Mouse (Mus musculus) frontal cortex, postnatal 14 days (tissue): ENCODE measurements at regions not wholly inside any gene's neighbourhood (a gene's known extent, or its start where the extent isn't known, plus 50 kb on each side); places are given as distances from the start of the nearest gene placed in this dataset.
"Not testable (repeated sequence)": the region's sequence is repeated elsewhere in the genome, so short reads cannot be mapped to it uniquely, and the experiment has no call there.

ENCODE experiments used
- DNase-seq, 2 experiments: peaks; one replicate each; pipeline ENCODE4 v3.0.0; 2022; ENCODE audit warnings: low spot score in 2 of 2

DNA sequence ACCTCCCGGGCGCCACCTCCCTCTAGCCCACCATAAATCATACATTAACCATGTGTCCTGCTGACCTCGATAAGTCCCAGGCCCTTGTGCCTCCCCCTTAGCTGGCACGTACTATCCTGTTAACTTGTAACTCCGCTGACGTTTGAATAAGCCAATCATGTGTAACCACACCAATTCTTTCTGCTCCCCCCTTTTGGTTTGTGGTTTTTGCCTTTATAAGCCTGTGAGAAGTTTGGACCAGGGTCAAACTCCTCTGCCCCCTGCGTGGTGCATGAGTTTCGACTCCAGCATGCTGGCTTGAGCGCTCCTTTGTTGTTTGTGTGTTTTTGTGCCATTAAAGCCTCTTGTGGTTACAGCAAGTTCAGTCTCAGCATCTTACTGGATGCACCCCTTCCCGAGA lies 138.4 kb upstream of the Samt2 start:
- not testable (repeated sequence) for DNase-seq

GRCm38 (mm10) chrX:154713641-154714255 lies 134.6 kb upstream of the Samt2 start:
- peak in 1 of 2 experiments; percentile 2 for DNase-seq

- not testable (repeated sequence) for DNase-seq
Observed at GRCm38 (mm10) chrX:154712576-154712975, 133.4 kb upstream of the Samt2 start.

DNA sequence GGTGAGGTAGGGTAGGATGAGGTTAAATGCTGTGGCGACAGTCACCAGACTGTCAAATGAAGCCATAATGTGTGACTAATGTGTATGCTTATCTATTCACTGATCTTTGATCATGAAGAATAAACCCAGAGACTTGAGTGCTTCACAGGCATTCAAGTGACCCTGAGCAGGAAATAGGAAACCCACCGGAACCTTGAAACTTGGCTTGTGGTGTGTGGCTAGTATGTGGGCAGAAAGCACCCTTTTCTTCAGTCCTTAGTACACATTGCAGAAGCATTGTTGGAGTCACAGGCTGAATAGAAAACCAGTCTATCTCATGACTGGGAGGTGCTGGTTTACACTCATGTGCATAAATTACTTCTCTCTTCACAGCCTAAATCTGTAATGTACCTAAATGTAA lies 91.4 kb upstream of the Samt2 start:
- DNase-seq = not testable (repeated sequence)
